Mouse (Mus musculus) forebrain, embryonic 15.5 days (tissue): Measurements from ENCODE around the gene Huwe1. TPM values are rescaled to one million over a fixed set of nuclear protein-coding genes. Genes with fewer than 3 reads are reported as not detected.

Experiments
- microRNA counts: library from miRNA; unstranded; fragments of <30 nt; microRNA quantifications from one replicate; lab custom pipeline; 2016
- microRNA-seq: library from miRNA; unstranded; fragments of <30 nt; microRNA quantifications from one replicate; pipeline ENCODE4, GENCODE M21; 2016
- polyA plus RNA-seq: library from polyadenylated mRNA; unstranded; fragments of >200 nt; fragmentation: Nextera tagmentation; extraction: Ambion mirVana; gene quantifications from 2 replicates; pipeline ENCODE4 v1.2.1, GENCODE M21; 2015

The Huwe1 gene
- polyA plus RNA-seq, 1 experiment from 2014 or later: 62.2 TPM

MicroRNAs encoded within 50 kb of the gene (microRNA counts, 519-probe panel; counts per million panel counts)
- microRNA mmu-miR-98 (lab: Ali Mortazavi, UCI): 3,340 counts per million, percentile 80 among the panel's probes with 10 or more counts

Small RNAs within 50 kb of the gene (microRNA-seq; reads per million reads assigned to microRNA genes)
- gene Mir3113 (not detected), gene Mir98 (6,039 reads per million, percentile 92 among the genes with 10 or more reads in this experiment), gene Mirlet7f-2 (3,257 reads per million, percentile 88 among the genes with 10 or more reads in this experiment)

Other genes with a start within 250 kb of the Huwe1 start
- 119 and 126 TPM in 2 replicates for gene Hsd17b10, start 201.0 kb downstream of the Huwe1 start, polyA plus RNA-seq
- 2.4 and 4.0 TPM in 2 replicates for gene Ribc1, start 215.5 kb downstream of the Huwe1 start, polyA plus RNA-seq
- gene Smc1a, start 215.6 kb downstream of the Huwe1 start, polyA plus RNA-seq: 103 and 106 TPM in 2 replicates